Mouse (Mus musculus): ENCODE data around the gene Auts2.

- no peak for TF ChIP-seq GATA1 (IDR thresholded peaks at IDR 0.05; ENCODE audit: low read length)
- no peak for TF ChIP-seq TAL1 (IDR thresholded peaks at IDR 0.05; ENCODE audit: low read length)
Measured at GRCm38 (mm10) chr5:132088585-132088984, 454.6 kb downstream of the Auts2 start.
